Mouse (Mus musculus): Measurements from ENCODE around the gene Amdhd1.
A peak's percentile ranks its signal among the peaks of the same experiment; 100 is the strongest.

The Amdhd1 gene

DNA sequence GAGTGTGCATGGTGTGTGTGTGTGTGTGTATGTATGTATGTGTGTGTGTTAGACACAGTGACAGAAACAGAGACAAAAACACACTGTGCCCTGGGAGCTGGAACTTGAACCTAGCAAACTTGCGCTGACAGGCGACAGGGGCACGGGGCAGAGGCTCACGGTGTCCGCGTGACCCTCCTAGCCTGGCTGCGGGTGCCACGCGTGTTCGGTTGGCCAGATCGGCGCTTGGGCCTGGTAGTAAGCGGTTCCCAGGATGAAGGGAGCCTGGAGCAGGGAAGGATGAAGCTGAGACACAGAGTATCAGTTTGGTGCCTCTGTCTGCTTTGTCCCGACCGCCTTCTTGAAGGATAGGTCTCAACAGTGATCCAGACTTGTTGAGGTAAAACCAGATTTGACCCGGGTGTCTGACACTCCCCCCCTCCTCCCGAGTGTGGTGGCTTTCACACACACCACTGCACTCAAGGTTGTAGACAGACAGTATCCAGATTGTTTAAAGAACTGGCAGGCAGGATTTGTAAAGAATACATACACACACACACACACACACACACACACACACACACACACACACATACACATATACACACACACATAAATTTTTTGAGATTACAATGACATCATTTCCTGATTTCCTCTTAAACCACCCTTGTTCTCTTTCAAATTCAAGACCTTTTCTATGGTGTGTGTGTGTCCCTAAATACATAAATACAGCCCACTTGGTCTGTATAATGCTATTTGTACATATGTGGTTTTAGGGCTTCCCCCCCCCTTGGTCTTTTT, 788 bp upstream of the Amdhd1 start, which contains the start of gene Ccdc38:
TSS of gene Ccdc38 (plus strand) at position 202 of the 780 bp plus-strand sequence.
- no peak for DNase-seq (ENCODE audit: low spot score in 2 of 2)

DNA sequence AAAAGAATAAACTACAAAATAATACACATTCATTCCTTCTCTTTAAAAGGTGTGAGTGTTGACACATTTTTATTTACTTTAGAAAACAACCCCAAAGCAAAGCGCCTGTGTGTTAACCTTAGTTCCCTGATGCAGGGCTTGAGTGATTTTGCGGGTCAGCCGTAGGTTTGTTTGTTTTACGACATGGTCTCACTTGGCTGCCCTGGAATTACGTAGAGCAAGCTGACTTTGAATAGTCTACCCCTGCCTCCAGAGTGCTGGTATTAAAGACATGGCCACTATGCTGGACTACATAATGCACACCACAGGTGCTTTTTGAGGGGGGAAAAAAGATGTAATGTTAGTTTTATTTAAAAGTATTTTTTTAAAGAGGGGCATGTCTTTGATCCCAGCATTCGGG, 1.0 kb downstream of the Amdhd1 start:
- no peak for DNase-seq (ENCODE audit: low spot score in 2 of 2)

DNA sequence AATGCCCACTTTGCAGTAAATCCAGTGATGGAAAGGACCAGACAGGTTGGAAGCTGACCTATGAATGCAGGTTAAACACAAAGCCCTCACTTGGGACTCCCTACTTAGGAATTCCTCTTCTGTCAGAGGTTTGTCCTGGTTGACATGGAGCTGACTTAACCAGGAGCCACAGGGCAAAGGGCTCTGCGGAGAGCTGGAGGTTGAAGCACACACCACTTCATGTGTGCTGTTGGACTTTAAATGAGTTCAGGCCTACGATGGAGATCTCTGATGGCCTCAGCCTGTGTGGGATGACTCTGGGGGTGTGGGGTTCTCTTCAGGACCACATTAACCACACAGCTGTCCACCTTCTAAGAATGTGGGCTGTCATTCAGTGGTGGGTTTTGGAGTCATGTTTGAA, 1.5 kb downstream of the Amdhd1 start:
- no peak for DNase-seq (ENCODE audit: low spot score in 2 of 2)

DNA sequence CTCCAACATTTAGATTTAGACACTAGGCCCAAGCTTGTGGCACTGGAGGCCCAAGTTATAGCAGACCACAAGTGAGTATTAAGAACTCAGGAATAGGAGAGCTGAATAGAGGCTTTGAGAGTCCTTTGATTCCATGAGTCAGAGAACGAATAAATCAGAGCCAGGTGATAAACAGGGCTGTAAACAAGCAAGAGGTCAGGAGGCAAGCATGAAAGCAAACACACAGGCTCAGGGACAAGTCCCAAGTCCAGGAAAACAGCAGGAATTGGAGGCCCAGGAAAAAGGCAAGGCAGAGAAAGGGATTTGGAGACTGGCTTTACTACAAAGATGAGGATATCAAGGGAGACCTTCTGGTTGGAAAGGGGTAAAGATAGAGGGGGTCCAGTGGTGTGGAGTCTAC, 14.5 kb downstream of the Amdhd1 start:
- no peak for DNase-seq (ENCODE audit: low spot score in 2 of 2)

DNA sequence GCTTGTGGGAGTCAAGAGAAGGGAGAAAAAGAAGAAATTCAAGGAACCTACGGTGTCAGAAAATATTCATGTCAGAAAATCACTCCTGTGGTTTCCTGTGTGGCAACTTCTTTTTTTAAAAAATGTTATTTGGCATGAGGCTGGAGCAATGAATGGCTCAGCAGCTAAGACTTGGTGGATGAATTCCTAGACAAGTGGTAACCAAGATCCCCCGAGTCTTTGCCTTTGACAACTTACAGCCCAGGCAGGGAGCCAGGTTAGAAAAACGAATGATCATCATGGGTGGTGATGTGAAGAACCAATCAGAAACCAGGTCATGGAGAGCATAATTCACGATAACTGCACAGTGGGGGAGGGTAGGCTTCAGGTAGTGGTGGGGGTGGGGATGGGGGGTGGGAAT, 18.8 kb downstream of the Amdhd1 start:
- DNase-seq (ENCODE audit: low spot score in 2 of 2), result no peak

DNA sequence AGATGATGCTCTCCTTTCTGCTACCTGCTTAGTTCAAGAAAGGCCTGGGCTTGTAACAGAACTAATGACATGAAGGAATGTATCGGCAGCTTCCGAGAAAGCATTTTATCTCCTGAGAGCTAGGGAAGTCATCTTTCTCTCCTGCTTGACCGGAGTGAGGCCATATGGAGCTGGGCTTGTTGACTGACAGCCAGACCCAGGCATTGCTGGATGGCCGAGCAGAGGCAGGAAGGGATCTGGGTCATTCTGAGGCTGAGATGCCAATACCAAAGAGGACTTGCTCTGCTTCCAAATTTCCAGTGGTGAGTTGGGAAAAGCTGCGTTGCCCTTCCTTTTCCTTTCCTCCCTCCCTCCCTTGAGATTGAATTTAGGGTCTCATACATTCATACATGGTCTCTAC, 20.1 kb downstream of the Amdhd1 start:
- no peak for DNase-seq (ENCODE audit: low spot score in 2 of 2)

DNA sequence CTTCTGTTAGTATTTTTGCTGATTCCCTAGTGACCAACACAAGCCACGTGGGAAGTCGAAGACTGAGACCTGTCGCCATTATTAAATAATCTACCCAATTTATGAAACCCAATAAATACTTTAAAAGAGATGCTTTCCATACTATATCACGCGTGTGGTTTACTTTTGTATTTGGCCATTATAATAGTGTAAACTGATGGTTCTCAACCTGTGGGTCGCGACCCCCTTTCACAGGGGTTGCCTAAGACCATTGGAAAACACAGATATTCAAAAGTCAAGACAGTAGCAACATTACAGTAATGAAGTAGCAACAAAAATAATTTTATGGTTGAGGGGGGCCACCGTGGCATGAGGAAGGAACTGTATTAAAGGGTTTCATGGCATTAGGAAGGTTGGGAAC, 20.7 kb downstream of the Amdhd1 start:
- DNase-seq (ENCODE audit: low spot score in 2 of 2), result no peak

DNA sequence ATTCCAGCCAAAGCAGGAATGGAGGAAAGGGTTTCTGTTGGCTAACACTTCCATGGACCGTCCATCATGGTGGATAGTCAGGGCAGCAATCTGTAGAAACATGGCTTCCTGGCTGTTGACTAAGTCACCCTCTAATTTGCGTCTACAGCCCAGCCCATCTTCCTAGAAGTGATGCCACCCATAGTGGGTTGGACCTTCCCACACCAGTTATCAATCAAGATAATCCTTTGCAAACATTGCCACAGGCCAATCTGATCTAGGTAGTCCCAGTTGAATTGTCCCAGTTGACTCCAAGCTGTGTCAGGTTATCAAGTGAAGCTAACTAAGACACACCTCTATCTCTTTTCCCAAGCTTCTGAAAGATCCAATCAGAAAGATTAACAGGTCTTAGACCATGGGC, 21.2 kb downstream of the Amdhd1 start:
- no peak for DNase-seq (ENCODE audit: low spot score in 2 of 2)

DNA sequence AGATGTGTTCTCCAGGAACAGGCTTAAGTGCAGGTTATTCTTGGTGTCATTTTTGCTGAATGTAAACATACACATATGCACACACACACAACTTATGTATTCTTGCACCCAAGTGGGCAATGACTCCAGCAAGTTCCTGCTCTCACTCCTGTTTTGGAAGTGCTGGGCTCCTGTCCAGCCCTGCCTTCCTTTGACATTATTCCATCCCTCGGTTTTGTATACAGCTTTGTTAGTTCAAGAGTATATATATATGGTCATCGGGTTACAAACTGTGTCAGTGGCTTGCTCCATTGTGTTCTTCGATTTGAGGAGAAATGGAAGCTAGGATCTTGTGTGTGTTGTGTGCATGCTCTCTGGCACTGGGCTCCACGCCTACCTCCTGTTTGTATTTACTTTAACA, 21.6 kb downstream of the Amdhd1 start:
- DNase-seq (ENCODE audit: low spot score in 2 of 2), result no peak

DNA sequence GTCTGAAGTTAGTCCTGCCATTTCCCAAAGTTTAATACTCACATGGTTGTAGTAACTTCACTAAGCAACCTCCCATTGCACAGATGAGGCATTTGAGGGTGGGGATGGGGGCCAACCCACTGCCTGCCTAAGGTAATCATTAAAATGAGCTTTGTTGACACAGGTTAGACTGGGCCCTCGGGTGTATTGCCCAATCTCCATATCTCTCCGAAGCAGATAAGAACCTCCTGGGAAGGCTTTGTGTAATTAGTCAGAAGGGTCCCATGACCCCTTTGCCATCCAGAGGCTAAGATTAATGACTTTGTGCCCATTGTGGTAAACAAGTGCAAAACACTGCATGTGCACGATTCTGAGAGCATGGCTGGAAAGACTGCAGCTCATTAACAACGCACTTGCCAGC, 22.1 kb downstream of the Amdhd1 start:
- no peak for DNase-seq (ENCODE audit: low spot score in 2 of 2)

DNA sequence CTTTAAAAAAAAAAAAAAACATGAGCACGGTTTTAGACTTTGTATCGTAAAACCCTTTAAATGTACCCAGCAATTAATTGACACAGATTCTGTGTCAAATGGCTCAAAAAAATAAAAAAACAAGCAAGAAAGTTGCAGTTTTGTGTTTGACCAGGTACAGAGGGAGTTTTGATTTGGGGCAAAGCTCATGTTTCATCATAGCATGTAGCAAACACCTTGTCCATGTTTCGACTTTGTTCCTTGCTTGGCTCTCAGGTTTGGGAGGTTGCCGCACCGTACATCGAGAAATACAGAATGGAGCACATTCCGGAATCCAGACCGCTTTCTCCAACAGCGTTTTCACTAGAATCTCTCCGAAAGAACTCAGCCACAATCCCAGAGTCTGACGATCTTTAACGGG, 23.9 kb downstream of the Amdhd1 start:
- DNase-seq (ENCODE audit: low spot score in 2 of 2), result no peak

DNA sequence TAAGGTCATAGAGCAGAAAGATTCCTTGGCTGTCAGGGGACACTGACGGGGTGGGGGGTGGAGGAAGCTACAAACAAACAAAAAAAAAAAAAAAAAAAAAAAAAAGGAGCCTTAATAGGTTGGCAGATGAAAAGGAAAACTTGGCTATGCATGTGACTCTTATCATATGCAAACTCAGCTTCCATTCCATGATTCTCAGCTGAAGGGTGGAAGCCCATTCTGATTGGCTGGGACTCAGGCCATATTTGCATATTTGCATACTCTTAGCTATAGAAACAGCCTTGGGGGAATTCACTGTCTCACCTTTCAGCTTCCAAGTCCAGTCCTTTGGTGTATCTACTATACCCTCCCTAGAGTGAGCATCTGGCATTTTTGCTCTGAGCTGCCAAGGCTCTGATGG, 24.4 kb downstream of the Amdhd1 start:
- no peak for DNase-seq (ENCODE audit: low spot score in 2 of 2)

DNA sequence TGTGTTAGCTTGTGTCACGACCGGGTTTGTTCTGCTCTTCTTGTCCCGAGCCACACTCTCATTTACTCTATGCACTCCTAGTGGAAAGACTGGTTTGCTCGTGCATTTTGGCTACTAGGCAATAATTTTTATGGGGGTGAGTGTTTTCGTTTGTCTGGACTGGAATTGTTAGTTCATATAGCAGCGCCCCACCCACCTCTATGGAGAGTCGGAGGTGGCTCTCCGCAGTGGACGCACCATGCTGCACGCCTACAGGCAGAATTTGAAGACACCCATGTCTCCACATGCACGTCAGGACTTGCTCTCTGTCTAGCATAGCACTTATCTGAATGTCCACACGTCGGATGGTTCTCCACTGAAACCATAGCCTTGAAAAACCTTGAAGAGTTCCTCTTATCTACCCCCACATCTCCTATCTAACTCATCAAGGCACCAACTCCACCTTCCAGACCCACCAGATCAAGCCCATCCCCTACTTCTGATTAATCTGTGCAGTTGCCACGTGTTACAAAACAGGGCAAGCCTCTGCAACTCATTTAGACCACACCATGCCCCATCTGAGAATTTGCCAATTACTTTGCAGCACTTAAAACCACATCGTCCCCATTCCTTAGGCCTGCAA, 30.2 kb downstream of the Amdhd1 start:
- no peak for DNase-seq (ENCODE audit: low spot score in 2 of 2)

DNA sequence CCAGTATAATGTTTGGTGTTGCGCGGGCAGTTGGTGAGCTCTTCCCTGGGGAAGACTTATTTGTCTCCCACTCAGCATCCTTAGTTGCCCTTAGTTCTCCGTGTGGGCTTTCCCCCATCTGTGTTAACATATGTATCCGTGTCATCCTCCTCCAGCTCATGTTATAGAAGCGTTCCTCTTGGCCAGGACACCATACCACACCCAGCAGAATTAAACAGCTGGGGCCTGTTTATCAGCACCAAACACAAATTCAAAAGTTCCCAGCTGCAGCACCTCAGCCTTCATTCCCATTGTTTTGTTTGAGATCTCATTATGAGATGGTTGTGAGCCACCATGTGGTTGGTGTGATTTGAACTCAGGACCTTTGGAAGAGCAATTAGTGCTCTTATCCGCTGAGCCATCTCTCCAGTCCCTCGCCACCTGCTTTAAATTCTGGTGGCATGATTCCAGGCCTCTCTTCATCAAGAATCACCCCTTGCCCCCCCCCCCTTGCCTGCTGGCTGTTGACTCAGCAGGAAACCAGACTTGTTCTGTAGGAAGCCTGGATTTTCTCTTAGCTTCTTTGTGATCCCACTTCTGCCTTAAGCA, 31.4 kb downstream of the Amdhd1 start:
- no peak for DNase-seq (ENCODE audit: low spot score in 2 of 2)

DNA sequence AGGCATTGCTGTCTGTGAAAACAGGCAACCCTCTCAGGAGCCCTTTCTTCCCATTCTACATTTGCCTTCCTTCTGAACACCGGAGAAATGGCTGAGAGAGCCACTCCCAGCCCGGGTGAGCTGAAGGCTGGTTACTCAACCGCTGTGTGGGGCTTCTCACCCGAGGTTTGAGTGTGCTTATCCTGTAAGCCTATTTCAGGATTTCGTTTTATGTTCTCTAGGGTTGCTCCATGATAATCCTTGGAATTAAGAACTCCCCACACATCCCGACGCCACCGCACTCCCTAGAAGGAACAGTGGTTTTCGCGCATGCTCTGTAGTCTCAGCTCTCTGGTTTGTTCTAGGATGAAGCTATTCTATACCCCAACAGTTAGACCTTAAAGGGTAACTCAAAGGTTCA, 38.5 kb downstream of the Amdhd1 start:
- DNase-seq (ENCODE audit: low spot score in 2 of 2), result no peak

DNA sequence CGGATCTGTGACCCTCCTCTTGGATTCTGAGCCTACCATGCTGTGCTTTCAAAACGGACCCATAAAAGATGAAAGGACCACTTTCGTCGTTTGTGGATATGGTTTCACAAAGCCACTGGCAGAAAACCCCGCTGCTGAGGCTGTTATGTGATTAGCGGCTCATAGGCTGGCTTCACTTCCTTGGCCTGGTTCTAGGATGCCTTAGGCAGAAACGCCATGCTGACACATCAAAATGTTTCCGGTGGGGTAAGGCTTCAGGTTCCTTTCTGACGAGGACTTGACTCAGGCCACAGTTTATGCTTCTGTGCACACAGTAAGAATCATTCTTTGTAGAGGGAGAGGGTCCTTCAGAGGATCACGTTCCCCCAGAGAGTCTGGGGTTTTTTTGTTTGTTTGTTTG, 39.0 kb downstream of the Amdhd1 start:
- no peak for DNase-seq (ENCODE audit: low spot score in 2 of 2)

DNA sequence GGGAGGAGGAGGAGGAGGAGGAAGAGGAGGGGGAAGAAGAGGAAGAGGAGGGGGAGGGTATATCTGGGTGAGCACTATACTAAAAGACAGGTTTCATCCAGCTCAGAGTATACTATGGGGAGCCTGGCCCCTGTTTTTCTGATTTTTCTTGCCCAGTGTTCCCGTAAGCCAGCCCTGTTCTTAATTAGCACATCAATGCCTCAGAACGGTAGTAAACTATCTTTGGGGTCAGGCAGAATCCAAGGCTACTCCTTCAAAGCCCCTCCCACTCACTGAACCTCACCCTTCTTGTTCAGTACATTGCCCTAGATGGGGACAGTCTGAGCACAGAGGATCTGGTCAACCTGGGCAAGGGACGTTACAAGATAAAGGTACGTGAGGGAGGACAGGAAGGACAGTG, 49.4 kb downstream of the Amdhd1 start:
- no peak for DNase-seq (ENCODE audit: low spot score in 2 of 2)

DNA sequence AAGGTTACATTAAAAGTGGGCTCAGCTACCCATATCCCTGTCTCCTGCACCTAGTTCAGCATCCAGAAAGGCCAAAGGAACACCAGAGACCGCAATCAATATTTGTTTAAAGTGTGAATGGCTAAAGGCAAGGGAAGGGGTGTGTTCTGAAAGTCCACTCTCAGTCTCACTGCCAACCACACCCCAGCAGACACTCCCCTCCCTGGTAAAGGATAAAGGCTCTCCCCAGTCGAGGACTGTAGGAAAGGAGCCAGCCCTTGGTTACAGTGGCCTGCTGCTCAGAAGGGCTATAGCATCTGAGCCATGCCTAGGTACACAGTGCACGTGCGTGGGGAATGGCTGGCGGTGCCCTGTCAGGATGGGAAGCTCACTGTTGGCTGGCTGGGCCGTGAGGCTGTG, 51.0 kb downstream of the Amdhd1 start:
- DNase-seq (ENCODE audit: low spot score in 2 of 2), result no peak

DNA sequence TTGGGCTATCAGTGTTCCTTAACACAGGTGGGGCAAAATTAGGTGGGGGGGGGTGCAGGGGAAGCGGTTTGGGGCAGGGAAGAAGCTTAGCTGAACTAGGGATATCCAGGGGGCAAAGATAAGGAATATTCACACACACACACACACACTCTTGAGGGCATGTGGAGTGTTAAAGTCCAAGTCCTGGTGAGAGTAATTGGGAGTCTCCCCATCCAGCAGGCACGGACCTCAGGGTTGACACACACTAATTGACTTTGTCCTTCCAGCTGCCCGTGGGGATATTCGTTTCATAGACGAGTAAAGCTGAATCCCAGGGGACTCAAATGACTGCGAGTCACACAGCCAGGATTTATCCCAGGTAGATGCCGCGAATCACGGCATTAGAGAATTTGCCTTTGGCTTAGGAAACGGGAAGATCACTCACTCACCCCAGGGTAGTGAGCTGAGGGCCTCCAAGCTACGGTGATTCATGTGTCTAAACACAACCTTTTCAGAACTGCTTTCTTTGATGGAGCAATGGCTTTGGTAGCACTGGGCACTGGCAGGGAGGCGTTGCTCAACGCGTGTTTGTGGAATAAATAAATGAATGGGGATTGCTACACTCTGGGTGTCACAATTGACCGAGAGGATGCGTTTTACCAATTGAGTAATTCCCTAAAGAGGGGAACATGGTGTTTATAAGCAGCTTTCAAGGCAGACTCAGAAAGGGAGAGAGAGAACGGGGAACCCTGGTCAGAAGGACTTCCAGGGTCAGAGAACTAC, 51.6 kb downstream of the Amdhd1 start, which contains the start of gene Hal:
TSS of gene Hal (plus strand) at position 703 of the 762 bp plus-strand sequence.
- no peak for DNase-seq (ENCODE audit: low spot score in 2 of 2)

DNA sequence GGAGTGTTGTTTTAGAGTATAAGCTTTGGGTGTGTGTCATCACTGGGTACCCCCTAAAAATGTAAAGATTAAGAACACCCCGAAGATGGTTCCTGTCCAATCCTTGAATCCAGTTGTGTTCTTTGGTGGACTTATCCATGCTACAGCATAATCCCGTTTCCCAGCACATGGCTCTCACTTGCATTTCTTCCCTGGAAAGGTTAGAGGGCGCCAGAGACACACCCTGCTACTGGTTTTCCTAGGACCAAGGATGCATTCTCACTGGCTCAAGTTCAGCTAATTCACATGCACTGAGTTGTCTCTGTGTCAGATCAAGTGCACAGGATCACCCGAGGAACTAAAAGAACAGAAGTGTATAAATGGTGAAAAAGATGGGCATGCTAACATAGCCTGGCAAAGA, 53.2 kb downstream of the Amdhd1 start:
- peak; percentile 23 to 55 for DNase-seq (ENCODE audit: low spot score in 2 of 2)

DNA sequence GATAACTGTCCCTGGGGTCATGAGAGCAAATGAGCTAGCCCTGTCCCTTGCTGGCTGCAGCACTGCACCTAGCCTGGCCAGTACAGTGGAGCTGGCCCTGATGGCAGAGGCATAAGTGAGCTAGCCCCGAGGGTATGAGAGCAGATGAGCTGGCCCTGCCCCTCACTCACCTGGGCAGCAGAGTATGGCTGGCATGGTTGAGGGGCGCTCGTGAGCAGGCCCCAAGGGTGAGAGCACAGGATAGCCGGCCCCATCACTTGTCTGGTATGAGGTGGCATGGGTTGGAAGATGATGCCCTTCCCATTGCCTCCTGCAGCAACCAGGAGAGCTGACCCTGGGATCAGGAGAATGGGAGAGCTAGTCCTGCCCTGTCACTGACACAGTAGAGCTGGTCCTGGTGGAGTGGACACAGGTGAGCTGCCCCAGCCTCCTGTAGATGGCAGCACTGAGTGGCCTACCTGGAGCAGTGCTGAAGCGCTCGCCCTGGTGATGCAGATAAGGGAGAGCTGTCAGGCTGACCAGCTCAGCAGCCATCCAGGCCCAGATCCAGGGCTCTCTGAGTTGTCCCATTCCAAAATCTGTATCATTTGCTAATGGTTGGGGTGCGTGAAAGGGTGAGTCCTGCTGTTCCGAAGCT, 54.7 kb downstream of the Amdhd1 start:
- DNase-seq (ENCODE audit: low spot score in 2 of 2), result no peak

DNA sequence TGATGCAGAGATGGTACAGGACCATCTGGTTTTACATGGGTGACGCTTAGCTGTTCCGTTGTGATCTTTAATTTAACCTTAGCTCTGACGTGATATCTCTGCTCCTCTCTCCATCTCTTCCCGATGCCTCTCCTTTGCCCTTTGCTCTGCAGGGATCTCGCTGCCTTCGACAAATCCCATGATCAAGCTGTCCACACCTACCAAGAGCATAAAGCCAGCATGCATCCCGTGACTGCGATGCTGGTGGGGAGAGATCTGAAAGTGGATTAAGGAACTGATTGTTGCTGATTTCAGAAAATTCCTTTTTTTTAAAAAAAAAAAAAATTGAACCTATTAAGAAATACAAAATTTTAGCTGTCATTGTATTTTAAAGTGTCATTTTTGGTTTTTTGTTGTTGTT, 55.3 kb downstream of the Amdhd1 start:
- no peak for DNase-seq (ENCODE audit: low spot score in 2 of 2)

Data from frontal cortex, postnatal 36 days (tissue).